Mouse (Mus musculus): ENCODE results near the gene Cers3. TPM values are rescaled to one million over a fixed set of nuclear protein-coding genes. Genes with fewer than 3 reads are reported as not detected.

The Cers3 gene
- polyA plus RNA-seq, 1 experiment from 2014 or later, result 0.60 TPM

- ATAC-seq, result no peak
- Histone ChIP-seq H3K36me3 (ENCODE audit: control insufficient read depth, insufficient read depth) (no peaks in the 10 kb centered on the region), H3K4me2 (ENCODE audit: low read length) (no peak overlapping the region), H3K9me3 (ENCODE audit: control insufficient read depth, low read length) (no peaks in the 10 kb centered on the region), H3K27ac (ENCODE audit: low read length) (no peak overlapping the region), H3K4me1 (replicated peaks; ENCODE audit: control insufficient read depth, insufficient read depth, low read length) (no peaks in the 10 kb centered on the region), H3K4me3 (replicated peaks; ENCODE audit: low read length) (no peak overlapping the region), H3K27me3 (replicated peaks; ENCODE audit: control insufficient read depth, insufficient read depth, low read length) (no peaks in the 10 kb centered on the region), H3K9ac (replicated peaks; ENCODE audit: low read depth, low read length) (no peak overlapping the region)
- 82% methylated on average over 5 of the region's 5 CpGs for WGBS
Observed at GRCm38 (mm10) chr7:66769902-66770301, 26.6 kb downstream of the Cers3 start.

- Histone ChIP-seq H3K36me3 (ENCODE audit: control insufficient read depth, insufficient read depth) (no peaks in the 10 kb centered on the region), H3K9me3 (ENCODE audit: control insufficient read depth, low read length) (no peaks in the 10 kb centered on the region), H3K4me2 (ENCODE audit: low read length) (no peak overlapping the region), H3K27ac (ENCODE audit: low read length) (no peak overlapping the region), H3K9ac (replicated peaks; ENCODE audit: low read depth, low read length) (no peak overlapping the region), H3K4me1 (replicated peaks; ENCODE audit: control insufficient read depth, insufficient read depth, low read length) (no peaks in the 10 kb centered on the region), H3K4me3 (replicated peaks; ENCODE audit: low read length) (no peak overlapping the region), H3K27me3 (replicated peaks; ENCODE audit: control insufficient read depth, insufficient read depth, low read length) (no peaks in the 10 kb centered on the region)
- ATAC-seq, result no peak
- 69% methylated on average over 3 of the region's 3 CpGs for WGBS
Observed at GRCm38 (mm10) chr7:66770706-66771105, 27.4 kb downstream of the Cers3 start.

GRCm38 (mm10) chr7:66771252-66771651 lies 27.9 kb downstream of the Cers3 start:
- H3K9ac ChIP-seq (replicated peaks; ENCODE audit: low read depth, low read length), result no peak overlapping the region
- 94% methylated on average over 6 of the region's 6 CpGs for WGBS
- H3K27ac ChIP-seq (ENCODE audit: low read length), result no peak overlapping the region
- no peak overlapping the region for H3K4me2 ChIP-seq (ENCODE audit: low read length)
- H3K27me3 ChIP-seq (replicated peaks; ENCODE audit: control insufficient read depth, insufficient read depth, low read length), result no peaks in the 10 kb centered on the region
- H3K9me3 ChIP-seq (ENCODE audit: control insufficient read depth, low read length), result no peaks in the 10 kb centered on the region
- H3K4me1 ChIP-seq (replicated peaks; ENCODE audit: control insufficient read depth, insufficient read depth, low read length), result no peaks in the 10 kb centered on the region
- no peak overlapping the region for H3K4me3 ChIP-seq (replicated peaks; ENCODE audit: low read length)
- no peaks in the 10 kb centered on the region for H3K36me3 ChIP-seq (ENCODE audit: control insufficient read depth, insufficient read depth)
- no peak for ATAC-seq

GRCm38 (mm10) chr7:66779411-66779810 lies 36.1 kb downstream of the Cers3 start:
- Histone ChIP-seq H3K4me1 (replicated peaks; ENCODE audit: control insufficient read depth, insufficient read depth, low read length) (0 out of 2 replicates have a peak, but pooled peaks cover 4% of the 10 kb centered on the region), H3K4me2 (ENCODE audit: low read length) (no peak overlapping the region), H3K36me3 (ENCODE audit: control insufficient read depth, insufficient read depth) (no peaks in the 10 kb centered on the region), H3K4me3 (replicated peaks; ENCODE audit: low read length) (no peak overlapping the region), H3K9me3 (ENCODE audit: control insufficient read depth, low read length) (no peaks in the 10 kb centered on the region), H3K27me3 (replicated peaks; ENCODE audit: control insufficient read depth, insufficient read depth, low read length) (no peaks in the 10 kb centered on the region), H3K9ac (replicated peaks; ENCODE audit: low read depth, low read length) (no peak overlapping the region), H3K27ac (ENCODE audit: low read length) (no peak overlapping the region)
- no peak for ATAC-seq
- WGBS, result 56% methylated on average over 2 of the region's 2 CpGs

GRCm38 (mm10) chr7:66779944-66780942 lies 36.9 kb downstream of the Cers3 start:
- H3K36me3 ChIP-seq (ENCODE audit: control insufficient read depth, insufficient read depth), result no peaks in the 10 kb centered on the region
- WGBS, result 81% methylated on average over 10 of the region's 10 CpGs
- no peak overlapping the region for H3K27ac ChIP-seq (ENCODE audit: low read length)
- H3K4me3 ChIP-seq (replicated peaks; ENCODE audit: low read length), result no peak overlapping the region
- ATAC-seq, result no peak
- H3K4me1 ChIP-seq (replicated peaks; ENCODE audit: control insufficient read depth, insufficient read depth, low read length), result 0 out of 2 replicates have a peak, but pooled peaks cover 4% of the 10 kb centered on the region
- no peak overlapping the region for H3K9ac ChIP-seq (replicated peaks; ENCODE audit: low read depth, low read length)
- no peaks in the 10 kb centered on the region for H3K9me3 ChIP-seq (ENCODE audit: control insufficient read depth, low read length)
- H3K4me2 ChIP-seq (ENCODE audit: low read length), result no peak overlapping the region
- H3K27me3 ChIP-seq (replicated peaks; ENCODE audit: control insufficient read depth, insufficient read depth, low read length), result no peaks in the 10 kb centered on the region

GRCm38 (mm10) chr7:66786476-66786875 lies 43.2 kb downstream of the Cers3 start:
- Histone ChIP-seq H3K27ac (ENCODE audit: low read length) (no peak overlapping the region), H3K9ac (replicated peaks; ENCODE audit: low read depth, low read length) (no peak overlapping the region), H3K4me1 (replicated peaks; ENCODE audit: control insufficient read depth, insufficient read depth, low read length) (no peaks in the 10 kb centered on the region), H3K36me3 (ENCODE audit: control insufficient read depth, insufficient read depth) (no peaks in the 10 kb centered on the region), H3K4me2 (ENCODE audit: low read length) (no peak overlapping the region), H3K4me3 (replicated peaks; ENCODE audit: low read length) (no peak overlapping the region), H3K9me3 (ENCODE audit: control insufficient read depth, low read length) (no peaks in the 10 kb centered on the region), H3K27me3 (replicated peaks; ENCODE audit: control insufficient read depth, insufficient read depth, low read length) (no peaks in the 10 kb centered on the region)
- no peak for ATAC-seq
- 80% methylated on average over 3 of the region's 3 CpGs for WGBS

GRCm38 (mm10) chr7:66787816-66788215 lies 44.5 kb downstream of the Cers3 start:
- no peak overlapping the region for H3K4me2 ChIP-seq (ENCODE audit: low read length)
- H3K9ac ChIP-seq (replicated peaks; ENCODE audit: low read depth, low read length), result no peak overlapping the region
- ATAC-seq, result no peak
- no peak overlapping the region for H3K27ac ChIP-seq (ENCODE audit: low read length)
- H3K9me3 ChIP-seq (ENCODE audit: control insufficient read depth, low read length), result no peaks in the 10 kb centered on the region
- H3K4me1 ChIP-seq (replicated peaks; ENCODE audit: control insufficient read depth, insufficient read depth, low read length), result no peaks in the 10 kb centered on the region
- no peaks in the 10 kb centered on the region for H3K36me3 ChIP-seq (ENCODE audit: control insufficient read depth, insufficient read depth)
- 79% methylated on average over 2 of the region's 2 CpGs for WGBS
- H3K27me3 ChIP-seq (replicated peaks; ENCODE audit: control insufficient read depth, insufficient read depth, low read length), result no peaks in the 10 kb centered on the region
- H3K4me3 ChIP-seq (replicated peaks; ENCODE audit: low read length), result no peak overlapping the region

GRCm38 (mm10) chr7:66789860-66790748 lies 46.8 kb downstream of the Cers3 start:
- Histone ChIP-seq H3K27ac (ENCODE audit: low read length) (no peak overlapping the region), H3K4me1 (replicated peaks; ENCODE audit: control insufficient read depth, insufficient read depth, low read length) (no peaks in the 10 kb centered on the region), H3K4me3 (replicated peaks; ENCODE audit: low read length) (no peak overlapping the region), H3K36me3 (ENCODE audit: control insufficient read depth, insufficient read depth) (no peaks in the 10 kb centered on the region), H3K27me3 (replicated peaks; ENCODE audit: control insufficient read depth, insufficient read depth, low read length) (no peaks in the 10 kb centered on the region), H3K4me2 (ENCODE audit: low read length) (no peak overlapping the region), H3K9ac (replicated peaks; ENCODE audit: low read depth, low read length) (no peak overlapping the region), H3K9me3 (ENCODE audit: control insufficient read depth, low read length) (no peaks in the 10 kb centered on the region)
- ATAC-seq, result no peak
- WGBS, result 30% methylated on average over 8 of the region's 8 CpGs

- Histone ChIP-seq H3K9ac (replicated peaks; ENCODE audit: low read depth, low read length) (no peak overlapping the region), H3K27ac (ENCODE audit: low read length) (no peak overlapping the region)
- 93% methylated on average over 3 of the region's 3 CpGs for WGBS
Observed at GRCm38 (mm10) chr7:66791022-66791421, 47.7 kb downstream of the Cers3 start.

More at GRCm38 (mm10) chr7:66791022-66791421, 47.7 kb downstream of the Cers3 start:
- Histone ChIP-seq H3K9me3 (ENCODE audit: control insufficient read depth, low read length) (no peaks in the 10 kb centered on the region), H3K4me1 (replicated peaks; ENCODE audit: control insufficient read depth, insufficient read depth, low read length) (no peaks in the 10 kb centered on the region), H3K4me3 (replicated peaks; ENCODE audit: low read length) (no peak overlapping the region), H3K36me3 (ENCODE audit: control insufficient read depth, insufficient read depth) (no peaks in the 10 kb centered on the region), H3K27me3 (replicated peaks; ENCODE audit: control insufficient read depth, insufficient read depth, low read length) (no peaks in the 10 kb centered on the region), H3K4me2 (ENCODE audit: low read length) (no peak overlapping the region)
- ATAC-seq, result no peak
